Mouse (Mus musculus) megakaryocyte, adult 5-6 weeks (primary cell): Measurements from ENCODE around the gene Gm382. TPM values are rescaled to one million over a fixed set of nuclear protein-coding genes. Genes with fewer than 3 reads are reported as not detected.

Experiments used
- ATAC-seq: 2 replicates; pipeline ENCODE4 v1.8.0; 2016; ENCODE audit warnings: mild to moderate bottlenecking, inconsistent platforms; ENCODE audit not compliant: poor library complexity, severe bottlenecking
- total RNA-seq, 2 experiments: library from RNA; stranded (forward) in 1 of 2; stranded (reverse) in 1 of 2; fragments of 153-499, 151-499 nt in 1 of 2; fragments of 221-1000, 200-1000 nt in 1 of 2; gene quantifications; 2 replicates each; pipeline versions ENCODE4 v1.2.3 to v1.2.4; 2015 to 2017

Gm382 gene
- not detected in 2 replicates for total RNA-seq (2015)
- total RNA-seq (2017), result not detected in 2 replicates

GRCm38 (mm10) chrX:127039672-127040071 is at the start of gene Gm382:
Gene Gm382 (plus strand): TSS chrX:127039972.
- ATAC-seq, result no peak

DNA sequence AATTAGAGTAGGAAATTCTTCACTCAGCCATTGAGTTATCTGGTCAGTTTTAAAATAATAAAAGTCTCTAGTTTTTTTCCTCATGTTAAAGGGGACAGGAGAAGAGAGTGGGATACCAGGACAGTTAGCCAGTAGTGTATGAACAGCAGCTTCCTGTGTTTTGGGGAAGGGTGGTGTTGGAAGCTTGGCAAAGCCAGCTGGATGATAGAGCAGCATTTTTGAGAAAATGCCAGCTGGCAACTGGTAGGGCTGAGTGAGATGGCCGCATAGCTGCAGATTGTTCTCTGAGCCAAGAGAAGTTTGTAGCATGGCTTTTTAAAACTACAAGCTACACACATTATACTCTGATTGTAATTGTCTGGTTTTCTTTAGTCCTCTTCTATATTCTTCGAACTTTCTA is 30.4 kb downstream of the Gm382 start:
- ATAC-seq, result no peak

GRCm38 (mm10) chrX:127091282-127091681 is 51.5 kb downstream of the Gm382 start:
- no peak for ATAC-seq

- ATAC-seq, result no peak
Measured at GRCm38 (mm10) chrX:127093036-127093435, 53.3 kb downstream of the Gm382 start.

DNA sequence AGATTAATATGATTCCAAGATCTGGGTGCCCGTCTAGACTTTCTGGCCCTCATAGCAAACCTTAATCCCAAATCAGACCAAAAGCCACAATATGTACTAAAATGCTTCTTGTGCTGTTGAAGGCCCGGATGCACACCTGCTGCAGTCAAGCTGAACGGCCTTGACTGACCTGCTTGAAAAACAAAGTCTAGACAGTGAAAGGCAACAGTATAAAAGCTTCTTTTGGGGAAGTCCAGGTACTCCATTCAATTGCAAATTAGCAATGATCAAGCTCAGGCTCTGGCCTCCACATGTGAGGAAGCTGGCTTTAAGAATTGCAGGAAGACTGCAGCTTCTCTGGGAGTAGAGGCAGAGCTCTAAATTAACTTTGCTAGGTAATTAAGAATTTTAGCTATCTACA is 54.2 kb downstream of the Gm382 start:
- ATAC-seq, result no peak

GRCm38 (mm10) chrX:127104341-127104740 is 64.6 kb downstream of the Gm382 start:
- no peak for ATAC-seq

Other genes starting within 250 kb of the Gm382 start
- not detected in 2 replicates for gene 4932411N23Rik, start 224.1 kb upstream of the Gm382 start, total RNA-seq (2015)
- gene 4932411N23Rik, start 224.1 kb upstream of the Gm382 start, total RNA-seq (2017), result not detected in 2 replicates